Mouse (Mus musculus): Measurements from ENCODE around the gene Uba6. TPM values are rescaled to one million over a fixed set of nuclear protein-coding genes. Genes with fewer than 3 reads are reported as not detected.

The Uba6 gene
- polyA plus RNA-seq, 1 experiment from 2014 or later = 19.5 TPM

- Histone ChIP-seq H3K4me1 (ENCODE audit: control insufficient read depth, insufficient read depth, low read length) (no peaks in the 10 kb centered on the region), H3K9me3 (ENCODE audit: control insufficient read depth, low read length) (no peaks in the 10 kb centered on the region), H3K4me3 (ENCODE audit: low read depth, low read length) (no peak overlapping the region), H3K36me3 (ENCODE audit: control insufficient read depth, insufficient read depth, low read length) (no peaks in the 10 kb centered on the region), H3K9ac (ENCODE audit: low read depth, low read length) (no peak overlapping the region), H3K27me3 (replicated peaks; ENCODE audit: control insufficient read depth, insufficient read depth, low read length) (no peaks in the 10 kb centered on the region), H3K27ac (replicated peaks; ENCODE audit: low read depth, low read length) (no peak overlapping the region), H3K4me2 (ENCODE audit: low read depth, low read length) (no peak overlapping the region)
- 81% methylated on average over 9 of the region's 9 CpGs for WGBS
- DNase-seq (ENCODE audit: low spot score) = no peak
- no peak for ATAC-seq (ENCODE audit: low read depth)
Measured at GRCm38 (mm10) chr5:86094754-86095153, 77.8 kb downstream of the Uba6 start.

- ATAC-seq (ENCODE audit: low read depth) = no peak
- Histone ChIP-seq H3K27me3 (replicated peaks; ENCODE audit: control insufficient read depth, insufficient read depth, low read length) (no peaks in the 10 kb centered on the region), H3K4me1 (ENCODE audit: control insufficient read depth, insufficient read depth, low read length) (no peaks in the 10 kb centered on the region), H3K4me3 (ENCODE audit: low read depth, low read length) (no peak overlapping the region), H3K9me3 (ENCODE audit: control insufficient read depth, low read length) (no peaks in the 10 kb centered on the region), H3K36me3 (ENCODE audit: control insufficient read depth, insufficient read depth, low read length) (no peaks in the 10 kb centered on the region), H3K27ac (replicated peaks; ENCODE audit: low read depth, low read length) (no peak overlapping the region), H3K4me2 (ENCODE audit: low read depth, low read length) (no peak overlapping the region), H3K9ac (ENCODE audit: low read depth, low read length) (no peak overlapping the region)
- 82% methylated on average over 6 of the region's 6 CpGs for WGBS
- DNase-seq (ENCODE audit: low spot score) = no peak
Measured at GRCm38 (mm10) chr5:86086751-86087150, 85.9 kb downstream of the Uba6 start.

GRCm38 (mm10) chr5:86084979-86085378, 87.6 kb downstream of the Uba6 start:
- Histone ChIP-seq H3K4me3 (ENCODE audit: low read depth, low read length) (no peak overlapping the region), H3K4me1 (ENCODE audit: control insufficient read depth, insufficient read depth, low read length) (no peaks in the 10 kb centered on the region), H3K4me2 (ENCODE audit: low read depth, low read length) (no peak overlapping the region), H3K27ac (replicated peaks; ENCODE audit: low read depth, low read length) (no peak overlapping the region), H3K36me3 (ENCODE audit: control insufficient read depth, insufficient read depth, low read length) (no peaks in the 10 kb centered on the region), H3K27me3 (replicated peaks; ENCODE audit: control insufficient read depth, insufficient read depth, low read length) (no peaks in the 10 kb centered on the region), H3K9me3 (ENCODE audit: control insufficient read depth, low read length) (no peaks in the 10 kb centered on the region), H3K9ac (ENCODE audit: low read depth, low read length) (no peak overlapping the region)
- 65% methylated on average over 7 of the region's 7 CpGs for WGBS
- DNase-seq (ENCODE audit: low spot score) = no peak
- ATAC-seq (ENCODE audit: low read depth) = no peak

- Histone ChIP-seq H3K9me3 (ENCODE audit: control insufficient read depth, low read length) (no peaks in the 10 kb centered on the region), H3K9ac (ENCODE audit: low read depth, low read length) (no peak overlapping the region), H3K4me2 (ENCODE audit: low read depth, low read length) (no peak overlapping the region), H3K4me1 (ENCODE audit: control insufficient read depth, insufficient read depth, low read length) (no peaks in the 10 kb centered on the region), H3K27ac (replicated peaks; ENCODE audit: low read depth, low read length) (no peak overlapping the region), H3K27me3 (replicated peaks; ENCODE audit: control insufficient read depth, insufficient read depth, low read length) (no peaks in the 10 kb centered on the region), H3K4me3 (ENCODE audit: low read depth, low read length) (no peak overlapping the region), H3K36me3 (ENCODE audit: control insufficient read depth, insufficient read depth, low read length) (no peaks in the 10 kb centered on the region)
- ATAC-seq (ENCODE audit: low read depth) = no peak
- 82% methylated on average over 6 of the region's 6 CpGs for WGBS
- no peak for DNase-seq (ENCODE audit: low spot score)
Measured at GRCm38 (mm10) chr5:86083987-86084386, 88.6 kb downstream of the Uba6 start.

GRCm38 (mm10) chr5:86078720-86079334, 93.8 kb downstream of the Uba6 start:
- H3K4me1 ChIP-seq (ENCODE audit: control insufficient read depth, insufficient read depth, low read length) = no peaks in the 10 kb centered on the region
- no peaks in the 10 kb centered on the region for H3K36me3 ChIP-seq (ENCODE audit: control insufficient read depth, insufficient read depth, low read length)
- no peaks in the 10 kb centered on the region for H3K9me3 ChIP-seq (ENCODE audit: control insufficient read depth, low read length)
- DNase-seq (ENCODE audit: low spot score) (no peak), ATAC-seq (ENCODE audit: low read depth) (no peak)
- WGBS = 57% methylated on average over 3 of the region's 3 CpGs
- no peak overlapping the region for H3K4me2 ChIP-seq (ENCODE audit: low read depth, low read length)
- no peak overlapping the region for H3K4me3 ChIP-seq (ENCODE audit: low read depth, low read length)
- H3K9ac ChIP-seq (ENCODE audit: low read depth, low read length) = no peak overlapping the region
- H3K27ac ChIP-seq (replicated peaks; ENCODE audit: low read depth, low read length) = no peak overlapping the region
- H3K27me3 ChIP-seq (replicated peaks; ENCODE audit: control insufficient read depth, insufficient read depth, low read length) = no peaks in the 10 kb centered on the region

GRCm38 (mm10) chr5:86072756-86073386, 99.7 kb downstream of the Uba6 start:
- H3K4me3 ChIP-seq (ENCODE audit: low read depth, low read length) = no peak overlapping the region
- no peak overlapping the region for H3K27ac ChIP-seq (replicated peaks; ENCODE audit: low read depth, low read length)

GRCm38 (mm10) chr5:86071538-86071937, 101.1 kb downstream of the Uba6 start, which contains the start of gene Stap1:
Gene Stap1, plus strand, starts transcription at chr5:86071746.
- Histone ChIP-seq H3K27ac (replicated peaks; ENCODE audit: low read depth, low read length) (no peak within 1 kb of the TSS), H3K36me3 (ENCODE audit: control insufficient read depth, insufficient read depth, low read length) (no peaks in the 10 kb centered on the region), H3K4me3 (ENCODE audit: low read depth, low read length) (no peak within 1 kb of the TSS), H3K27me3 (replicated peaks; ENCODE audit: control insufficient read depth, insufficient read depth, low read length) (no peaks in the 10 kb centered on the region), H3K4me2 (ENCODE audit: low read depth, low read length) (no peak within 1 kb of the TSS), H3K9me3 (ENCODE audit: control insufficient read depth, low read length) (no peaks in the 10 kb centered on the region), H3K9ac (ENCODE audit: low read depth, low read length) (no peak within 1 kb of the TSS), H3K4me1 (ENCODE audit: control insufficient read depth, insufficient read depth, low read length) (no peaks in the 10 kb centered on the region)
- ATAC-seq (ENCODE audit: low read depth) (no peak), DNase-seq (ENCODE audit: low spot score) (no peak)
- 68% methylated on average over 7 of the region's 7 CpGs for WGBS

More at GRCm38 (mm10) chr5:86072756-86073386, 99.7 kb downstream of the Uba6 start:
- H3K4me2 ChIP-seq (ENCODE audit: low read depth, low read length) = no peak overlapping the region
- no peaks in the 10 kb centered on the region for H3K4me1 ChIP-seq (ENCODE audit: control insufficient read depth, insufficient read depth, low read length)
- DNase-seq (ENCODE audit: low spot score) = no peak
- no peaks in the 10 kb centered on the region for H3K27me3 ChIP-seq (replicated peaks; ENCODE audit: control insufficient read depth, insufficient read depth, low read length)
- no peaks in the 10 kb centered on the region for H3K36me3 ChIP-seq (ENCODE audit: control insufficient read depth, insufficient read depth, low read length)
- no peak for ATAC-seq (ENCODE audit: low read depth)
- no peak overlapping the region for H3K9ac ChIP-seq (ENCODE audit: low read depth, low read length)
- no peaks in the 10 kb centered on the region for H3K9me3 ChIP-seq (ENCODE audit: control insufficient read depth, low read length)
- WGBS = 81% methylated on average over 4 of the region's 4 CpGs

- H3K4me2 ChIP-seq (ENCODE audit: low read depth, low read length) = no peak overlapping the region
- DNase-seq (ENCODE audit: low spot score) (peak; percentile 1), ATAC-seq (ENCODE audit: low read depth) (no peak)
- no peaks in the 10 kb centered on the region for H3K27me3 ChIP-seq (replicated peaks; ENCODE audit: control insufficient read depth, insufficient read depth, low read length)
- no peaks in the 10 kb centered on the region for H3K9me3 ChIP-seq (ENCODE audit: control insufficient read depth, low read length)
- H3K9ac ChIP-seq (ENCODE audit: low read depth, low read length) = no peak overlapping the region
- no peak overlapping the region for H3K27ac ChIP-seq (replicated peaks; ENCODE audit: low read depth, low read length)
- no peak overlapping the region for H3K4me3 ChIP-seq (ENCODE audit: low read depth, low read length)
- H3K4me1 ChIP-seq (ENCODE audit: control insufficient read depth, insufficient read depth, low read length) = peaks cover 2% of the 10 kb centered on the region; the same call in 1 of the 2 replicates
- 69% methylated on average over 6 of the region's 6 CpGs for WGBS
- H3K36me3 ChIP-seq (ENCODE audit: control insufficient read depth, insufficient read depth, low read length) = no peaks in the 10 kb centered on the region
Measured at GRCm38 (mm10) chr5:86069121-86069520, 103.5 kb downstream of the Uba6 start.

- no peak for ATAC-seq (ENCODE audit: low read depth)
- Histone ChIP-seq H3K4me2 (ENCODE audit: low read depth, low read length) (no peak overlapping the region), H3K27me3 (replicated peaks; ENCODE audit: control insufficient read depth, insufficient read depth, low read length) (no peaks in the 10 kb centered on the region), H3K27ac (replicated peaks; ENCODE audit: low read depth, low read length) (no peak overlapping the region), H3K4me1 (ENCODE audit: control insufficient read depth, insufficient read depth, low read length) (peaks cover 8% of the 10 kb centered on the region; the same call in 1 of the 2 replicates), H3K9ac (ENCODE audit: low read depth, low read length) (no peak overlapping the region), H3K36me3 (ENCODE audit: control insufficient read depth, insufficient read depth, low read length) (no peaks in the 10 kb centered on the region), H3K9me3 (ENCODE audit: control insufficient read depth, low read length) (no peaks in the 10 kb centered on the region), H3K4me3 (ENCODE audit: low read depth, low read length) (no peak overlapping the region)
- no peak for DNase-seq (ENCODE audit: low spot score)
- 83% methylated on average over 3 of the region's 3 CpGs for whole genome bisulfite sequencing
Measured at GRCm38 (mm10) chr5:86068451-86068850, 104.2 kb downstream of the Uba6 start.
